Mouse (Mus musculus): Measurements from ENCODE around the gene Anks1b. TPM values are rescaled to one million over a fixed set of nuclear protein-coding genes. Genes with fewer than 3 reads are reported as not detected.

Gene Anks1b
- total RNA-seq, 2 experiments from 2014 or later, result 462 to 539 TPM

DNA sequence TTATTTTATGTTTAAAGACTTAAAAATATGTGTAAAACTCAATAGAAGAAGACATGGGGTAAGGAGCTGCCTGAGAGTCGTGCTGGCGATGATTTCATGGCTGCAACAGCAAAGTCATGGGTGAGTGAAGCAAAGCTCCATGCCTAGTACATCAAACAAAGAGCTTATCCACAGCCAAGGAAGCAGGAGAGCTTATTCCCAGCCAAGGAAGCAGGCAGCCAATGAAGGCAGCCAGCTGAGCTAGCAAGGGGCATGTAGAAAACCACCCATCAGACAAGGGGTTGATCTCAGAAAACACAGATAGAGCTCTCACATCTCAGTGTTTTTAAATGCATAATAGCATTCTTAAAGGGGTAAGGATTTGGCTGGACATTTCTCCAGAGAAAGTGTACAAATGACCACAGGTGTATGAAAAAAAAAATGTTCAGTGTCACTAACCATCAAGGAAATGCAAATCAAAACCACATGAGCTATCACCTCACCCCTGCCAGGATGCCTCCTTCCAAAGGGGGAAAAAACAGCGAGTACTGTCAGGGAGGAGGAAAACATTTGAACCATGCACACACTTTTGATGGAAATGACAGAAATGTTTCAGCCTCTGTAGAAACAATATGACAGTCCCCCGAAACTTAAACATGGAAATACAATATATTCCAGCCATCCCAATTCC is 911.8 kb downstream of the Anks1b start:
- DNase-seq (ENCODE audit: low spot score in 2 of 2), result no peak

DNA sequence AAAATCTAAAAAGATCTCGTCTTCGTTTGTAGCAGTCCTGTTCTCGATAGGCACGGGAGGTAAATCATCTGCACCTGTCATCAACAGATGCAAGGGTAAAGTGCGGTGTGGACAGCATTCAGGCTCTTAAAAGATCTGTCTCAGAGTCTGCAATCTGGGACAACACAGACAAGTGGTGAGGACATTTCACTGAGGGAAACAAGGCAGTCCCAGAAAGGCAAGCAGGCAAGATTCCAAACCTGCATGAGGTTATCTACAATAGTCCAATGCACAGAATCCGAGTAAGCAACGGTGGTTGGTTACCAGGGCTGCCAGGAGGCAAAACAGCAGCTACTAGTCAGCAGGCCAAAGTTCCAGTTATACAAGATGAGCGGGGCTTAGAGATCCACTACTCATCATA is 912.4 kb downstream of the Anks1b start:
- no peak for DNase-seq (ENCODE audit: low spot score in 2 of 2)

DNA sequence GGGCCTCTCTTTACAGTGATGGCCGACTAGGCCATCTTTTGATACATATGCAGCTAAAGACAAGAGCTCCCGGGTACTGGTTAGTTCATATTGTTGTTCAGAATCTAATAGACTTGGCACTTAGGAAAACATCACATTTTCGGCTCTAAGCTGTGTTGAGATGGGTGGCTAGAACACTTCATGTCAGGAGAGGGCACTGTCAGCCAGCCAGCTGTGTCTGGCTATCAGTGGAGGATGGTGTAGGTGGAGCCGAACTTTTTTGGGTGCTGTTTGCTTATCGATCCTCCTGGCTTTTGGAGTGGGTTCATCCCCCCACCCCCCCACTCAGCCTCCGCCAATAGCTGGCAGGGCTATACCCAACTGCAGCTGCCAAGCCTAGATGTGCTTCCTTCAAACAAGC is 929.8 kb downstream of the Anks1b start:
- no peak for DNase-seq (ENCODE audit: low spot score in 2 of 2)

DNA sequence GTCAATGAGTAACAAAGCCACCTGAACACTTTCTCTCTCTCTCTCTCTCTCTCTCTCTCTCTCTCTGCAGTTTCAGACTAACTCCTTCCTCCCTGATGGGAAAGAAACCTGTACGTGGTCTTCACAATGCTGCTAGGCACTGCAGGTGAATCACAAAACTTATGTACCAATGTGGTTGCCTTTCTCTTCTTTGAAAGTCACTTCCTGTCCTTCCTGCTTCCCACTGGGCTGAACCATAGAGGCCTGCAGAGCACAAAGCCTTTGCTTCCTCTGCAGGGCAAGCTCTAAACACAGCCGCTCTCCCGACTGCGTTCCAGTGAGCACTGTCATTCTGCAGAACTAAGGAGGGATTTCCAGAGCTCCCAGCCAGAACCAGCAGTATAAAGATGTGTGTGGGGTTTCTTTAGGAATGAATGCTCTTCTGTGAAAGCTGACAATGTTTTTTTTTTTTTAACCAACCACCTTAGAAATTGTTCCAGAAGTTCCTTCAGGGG is 931.3 kb downstream of the Anks1b start:
- no peak for DNase-seq (ENCODE audit: low spot score in 2 of 2)

DNA sequence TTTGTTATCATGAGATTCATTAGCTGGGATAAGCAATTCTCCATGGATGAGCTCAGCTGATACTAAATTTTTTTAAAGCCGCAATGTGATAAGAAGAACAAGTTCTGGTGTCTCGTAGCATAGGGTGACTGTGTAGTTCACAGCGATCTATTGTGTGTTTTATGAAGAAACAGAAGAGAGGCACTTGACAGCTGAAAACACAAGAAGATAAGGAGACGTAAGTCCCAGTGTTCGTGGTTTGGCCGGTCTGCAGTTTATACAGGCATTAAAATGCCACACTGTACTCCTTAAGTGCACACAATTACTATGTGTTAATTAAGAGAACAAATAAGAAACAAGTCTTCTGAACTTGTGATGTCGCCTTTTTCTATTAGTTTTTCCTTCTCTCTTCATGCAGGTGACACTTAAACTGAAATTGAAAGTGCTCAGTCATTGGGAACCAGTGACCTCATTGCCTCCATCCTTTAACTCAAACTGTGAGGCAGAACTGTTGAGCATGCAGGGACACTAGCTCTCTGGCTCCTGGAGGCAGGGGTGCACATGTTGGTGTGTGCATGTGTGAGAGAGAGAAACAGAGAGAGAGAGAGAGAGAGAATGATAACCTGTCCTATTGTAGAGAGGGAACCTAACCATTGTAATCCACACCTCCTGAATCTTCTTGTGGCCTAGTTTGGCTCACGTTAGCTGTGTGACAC is 935.5 kb downstream of the Anks1b start:
- DNase-seq (ENCODE audit: low spot score in 2 of 2), result no peak

DNA sequence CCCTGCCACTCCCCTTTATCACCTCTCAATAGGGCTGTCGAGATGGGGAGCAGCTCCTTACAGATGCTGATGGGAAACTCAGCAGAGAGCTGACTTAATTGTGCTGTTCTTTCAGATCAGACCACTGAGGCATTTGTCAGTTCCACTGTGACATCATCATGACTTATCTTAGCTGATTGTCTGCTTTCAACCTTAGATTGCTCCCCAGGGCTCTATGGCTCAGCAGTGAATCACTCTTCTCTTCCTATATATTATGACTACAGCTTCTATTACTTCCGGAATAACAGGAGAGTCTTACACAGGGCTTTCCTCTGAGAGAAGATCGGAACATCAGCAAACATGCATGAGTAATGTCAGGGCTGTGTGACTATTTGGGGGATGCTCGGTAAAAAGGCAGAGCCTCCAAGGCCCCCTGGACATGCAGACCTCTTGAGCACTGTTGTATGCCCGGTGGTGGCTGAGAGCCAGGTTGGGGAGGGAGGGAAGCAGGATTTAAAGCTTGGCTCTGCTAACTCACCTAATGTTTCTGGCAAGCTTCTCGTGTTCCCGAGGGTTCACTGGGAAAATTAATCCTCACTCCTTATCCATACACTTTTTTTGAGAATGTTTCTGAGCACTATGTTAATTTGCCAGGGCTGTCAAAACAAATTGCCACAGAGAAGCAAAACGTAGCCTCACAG is 936.7 kb downstream of the Anks1b start:
- no peak for DNase-seq (ENCODE audit: low spot score in 2 of 2)

DNA sequence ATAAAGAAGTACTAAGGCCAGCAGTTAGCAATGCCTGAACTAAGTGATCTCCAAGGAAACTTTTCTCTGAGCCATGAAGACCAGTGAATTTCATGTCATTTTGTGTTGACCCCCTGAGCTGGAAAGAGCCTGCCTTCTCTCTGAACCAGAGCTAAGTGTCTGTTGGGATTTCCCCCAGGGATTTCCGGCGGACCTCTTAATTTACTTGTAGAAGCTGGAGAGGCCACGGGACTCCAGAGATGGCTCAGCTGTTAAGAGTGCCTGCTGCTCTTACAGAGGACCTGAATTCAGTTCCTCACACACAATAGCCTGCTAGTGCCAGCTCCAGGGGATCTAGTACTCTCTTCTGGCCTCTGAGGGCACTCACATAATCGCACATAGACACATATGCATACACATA is 938.1 kb downstream of the Anks1b start:
- no peak for DNase-seq (ENCODE audit: low spot score in 2 of 2)

DNA sequence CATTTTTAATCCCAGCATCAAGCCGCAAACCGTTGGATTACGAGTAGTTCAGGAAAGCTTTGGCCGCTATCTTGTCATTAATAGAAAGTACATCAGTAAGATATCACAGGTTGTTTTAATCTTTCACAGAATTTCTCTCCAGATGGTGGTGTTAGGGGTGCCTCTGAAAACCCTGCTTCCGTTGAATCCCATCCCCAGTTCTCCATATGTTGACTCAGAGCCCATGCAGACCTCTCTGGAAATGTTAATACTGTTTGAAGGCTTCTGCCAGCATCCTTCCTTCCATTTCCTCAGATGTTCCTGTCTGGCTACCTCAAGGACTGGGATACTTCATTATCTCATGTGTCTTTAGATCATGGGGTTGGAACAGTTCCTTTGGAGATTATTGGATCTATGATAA is 940.0 kb downstream of the Anks1b start:
- no peak for DNase-seq (ENCODE audit: low spot score in 2 of 2)

DNA sequence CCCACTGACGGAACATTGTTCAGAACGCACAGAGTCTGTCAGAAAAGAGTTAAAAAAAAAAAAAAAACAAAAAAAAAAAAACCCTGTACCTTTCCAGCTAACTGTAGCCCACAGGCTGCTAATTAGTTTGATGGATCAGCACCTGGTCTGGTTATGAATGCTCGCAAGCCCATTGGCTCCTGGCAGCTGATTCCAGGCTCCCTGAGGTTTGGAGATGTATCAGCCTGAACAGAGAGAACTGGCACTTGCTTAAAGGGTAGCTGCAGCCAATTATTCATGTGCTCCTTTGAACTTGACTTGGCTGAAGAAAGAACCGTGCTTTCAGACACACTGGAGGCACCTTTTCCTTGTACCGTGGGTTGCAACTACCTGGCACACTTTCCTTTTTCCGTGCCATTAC is 941.1 kb downstream of the Anks1b start:
- DNase-seq (ENCODE audit: low spot score in 2 of 2), result no peak

DNA sequence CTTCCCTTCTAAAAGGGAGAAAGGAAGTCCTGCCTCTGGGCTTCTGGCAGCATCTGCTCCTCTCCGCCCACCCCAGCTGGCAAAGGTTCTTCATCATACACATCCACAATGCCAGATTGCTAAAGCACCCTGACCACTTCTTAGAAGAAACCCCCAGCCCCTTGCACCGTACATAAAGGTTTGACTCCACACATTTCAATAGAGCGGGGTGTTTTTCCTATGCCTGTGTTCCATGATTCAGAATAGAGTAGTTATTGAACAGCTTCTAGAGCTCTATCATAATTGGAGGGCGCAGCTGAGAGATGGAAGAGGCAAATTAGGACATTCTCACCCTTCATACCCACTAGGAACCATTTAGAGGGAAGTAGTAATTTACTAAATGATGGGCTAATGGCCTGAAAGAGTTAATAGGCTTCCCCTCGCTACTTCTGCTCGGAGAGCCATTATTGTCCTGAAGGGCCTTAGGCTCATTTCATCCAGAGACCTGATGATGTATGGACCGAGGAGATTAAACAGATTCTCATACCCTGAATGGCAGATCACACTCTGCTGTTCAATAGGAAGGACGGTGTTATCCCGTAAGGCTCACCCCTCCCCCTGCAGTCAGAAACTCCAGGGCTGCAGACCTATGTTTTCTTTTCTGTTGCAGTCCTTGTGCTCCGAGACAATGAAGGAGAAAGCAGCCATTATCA is 945.1 kb downstream of the Anks1b start:
- DNase-seq (ENCODE audit: low spot score in 2 of 2), result no peak

DNA sequence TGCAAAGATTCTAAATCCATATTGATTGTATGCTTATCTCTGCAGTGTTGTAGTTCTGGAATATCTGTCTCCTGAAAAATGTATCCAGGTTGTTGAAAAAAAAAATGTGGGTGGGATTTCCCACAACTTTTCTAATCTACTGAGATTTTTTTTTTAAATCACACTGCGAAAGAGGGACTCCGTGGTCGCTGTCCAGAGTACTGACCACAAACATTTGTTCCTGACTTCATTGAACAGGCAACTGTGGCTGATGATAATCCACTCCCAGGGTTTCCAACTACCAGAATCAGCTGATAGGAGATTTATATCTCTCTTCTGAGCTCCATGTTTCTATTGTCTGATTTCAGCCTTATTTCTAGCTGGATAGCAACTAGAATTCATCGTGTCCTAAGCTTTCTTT is 950.1 kb downstream of the Anks1b start:
- DNase-seq (ENCODE audit: low spot score in 2 of 2), result no peak

DNA sequence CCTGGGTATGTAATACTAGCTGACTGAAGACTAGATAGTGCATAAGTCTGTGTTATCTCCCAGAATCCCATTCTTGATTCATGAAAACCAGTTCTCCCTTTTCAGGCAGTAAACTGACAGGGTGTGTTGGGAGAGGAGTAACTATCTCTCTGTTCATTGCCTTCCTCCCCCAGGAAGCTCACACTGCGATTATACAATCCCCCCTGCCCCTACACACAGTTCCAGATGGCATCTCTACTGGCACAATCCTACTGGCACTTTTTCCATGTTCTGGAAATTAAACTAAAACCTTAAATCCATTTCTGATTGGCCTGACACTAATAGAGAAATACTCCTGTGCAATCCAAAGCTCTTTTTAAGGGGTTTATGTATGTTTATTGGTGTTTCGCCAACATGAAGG is 951.4 kb downstream of the Anks1b start:
- peak in 1 of 2 experiments; percentile 70 for DNase-seq (ENCODE audit: low spot score in 2 of 2)

DNA sequence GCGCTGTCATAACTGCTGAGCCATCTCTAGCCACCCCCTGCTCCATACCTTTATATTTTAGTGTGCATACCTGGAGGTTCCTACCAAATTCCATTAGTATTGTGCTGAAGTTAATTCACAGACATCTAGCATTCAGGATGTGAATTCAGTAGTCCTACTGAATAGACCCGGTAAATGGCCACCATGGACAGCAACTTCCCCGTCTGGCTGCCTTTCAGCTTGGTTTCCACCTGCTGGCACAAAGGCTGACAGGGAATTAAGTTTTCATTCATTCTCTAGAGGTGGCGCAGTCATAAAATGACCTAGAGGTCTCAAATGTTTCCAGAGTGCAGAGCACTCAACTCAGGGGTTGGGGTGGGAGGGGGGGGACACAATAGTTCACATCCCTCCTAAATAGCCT is 953.6 kb downstream of the Anks1b start:
- no peak for DNase-seq (ENCODE audit: low spot score in 2 of 2)

DNA sequence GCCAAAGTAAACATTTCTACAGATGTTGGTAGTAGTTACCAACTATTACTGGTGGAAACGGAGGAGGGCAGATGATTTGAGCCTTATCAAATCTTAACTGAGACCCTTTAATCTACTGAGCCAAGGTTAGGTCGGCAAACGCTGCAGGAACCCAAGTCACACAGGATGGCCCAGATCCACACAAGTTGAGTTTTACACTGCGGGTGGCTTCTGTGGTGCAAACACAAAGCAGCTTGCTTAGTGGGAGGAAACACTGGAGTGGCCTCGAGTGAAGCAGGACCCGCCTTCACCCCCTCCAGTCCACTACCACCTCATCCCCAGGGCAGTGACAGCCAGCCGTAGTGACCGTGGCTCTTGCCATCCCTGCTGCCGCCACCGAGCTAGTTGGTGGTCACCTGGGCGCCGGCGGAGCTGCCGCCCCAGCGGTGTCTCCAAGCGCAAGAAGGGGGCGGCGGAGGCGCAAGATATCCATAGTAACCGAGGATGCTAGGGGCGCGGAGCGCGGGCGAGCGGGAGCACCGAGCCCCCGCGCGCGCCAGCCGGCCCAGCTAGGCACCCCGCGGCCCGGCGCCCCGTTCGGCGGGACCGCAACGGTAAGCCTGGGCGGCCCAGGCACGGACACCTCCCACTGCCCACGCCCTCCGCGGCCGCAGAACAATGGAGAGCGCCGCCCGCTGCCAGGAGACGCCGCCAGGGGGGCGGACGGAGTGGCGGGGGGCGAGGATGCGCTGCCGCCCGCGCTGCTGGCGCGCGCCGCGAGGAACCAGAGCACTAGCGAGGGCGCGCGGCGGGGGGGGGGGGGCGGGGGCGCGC is 955.5 kb downstream of the Anks1b start:
- DNase-seq (ENCODE audit: low spot score in 2 of 2), result peak; percentile 37 to 60

DNA sequence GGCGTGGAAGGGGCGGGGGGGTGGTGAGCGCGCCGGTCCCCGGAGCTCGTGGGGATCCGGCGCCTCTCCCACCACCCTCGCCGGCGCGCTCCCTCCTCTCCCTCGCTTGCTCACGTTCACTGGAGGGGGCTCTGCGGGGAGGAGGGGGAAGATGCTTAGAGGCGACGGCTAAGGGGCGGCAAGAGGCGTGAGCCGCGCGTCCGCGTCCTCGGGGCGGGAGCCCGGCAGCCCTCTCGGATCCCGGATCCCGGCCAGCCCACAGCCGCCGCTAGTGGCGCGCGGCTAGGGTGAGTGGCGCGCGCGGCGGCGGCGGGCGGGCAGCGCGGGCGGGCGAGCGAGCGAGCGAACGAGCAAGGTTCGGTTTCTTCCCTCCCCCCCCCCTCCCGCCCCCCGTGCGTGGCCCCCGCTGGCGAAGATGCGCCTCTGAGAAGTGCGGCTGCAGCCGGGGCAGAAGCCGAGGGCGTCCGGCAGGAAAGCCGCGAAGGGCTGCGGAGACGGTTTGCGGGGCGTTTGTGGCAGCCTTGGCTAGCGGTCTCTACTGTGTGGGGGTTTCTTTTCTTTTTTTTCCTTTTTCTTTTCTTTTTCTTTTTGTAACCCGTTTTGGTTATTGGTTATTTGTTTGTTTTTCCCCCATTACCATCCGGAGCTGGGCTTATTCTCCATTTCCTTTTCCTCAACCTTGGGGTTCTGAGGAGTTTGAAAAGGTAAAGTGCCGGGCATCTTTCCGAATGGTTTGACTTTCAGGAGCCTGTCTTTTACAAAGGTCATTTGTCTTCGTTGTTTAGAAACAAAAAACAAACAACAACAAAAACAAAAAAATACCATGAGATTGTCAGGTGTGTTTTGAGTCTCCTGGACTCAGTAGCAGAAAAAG is 956.3 kb downstream of the Anks1b start:
- peak; percentile 45 to 61 for DNase-seq (ENCODE audit: low spot score in 2 of 2)

DNA sequence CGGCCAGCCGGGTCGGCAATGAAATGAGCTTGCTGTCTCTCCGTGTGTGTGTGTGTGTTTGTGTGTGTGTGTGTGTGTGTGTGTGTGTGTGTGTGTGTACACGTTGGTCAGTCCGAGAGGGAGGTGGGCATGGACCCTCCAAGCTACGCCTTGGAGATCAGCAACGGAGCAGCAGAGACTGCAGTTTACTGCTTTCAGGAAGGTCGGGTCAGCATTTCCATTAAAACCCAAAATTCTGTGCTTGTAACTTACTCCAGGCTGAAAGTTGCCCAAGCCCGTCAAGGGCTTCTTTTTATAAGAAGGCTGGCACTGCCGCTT is 956.9 kb downstream of the Anks1b start:
- DNase-seq (ENCODE audit: low spot score in 2 of 2), result no peak

DNA sequence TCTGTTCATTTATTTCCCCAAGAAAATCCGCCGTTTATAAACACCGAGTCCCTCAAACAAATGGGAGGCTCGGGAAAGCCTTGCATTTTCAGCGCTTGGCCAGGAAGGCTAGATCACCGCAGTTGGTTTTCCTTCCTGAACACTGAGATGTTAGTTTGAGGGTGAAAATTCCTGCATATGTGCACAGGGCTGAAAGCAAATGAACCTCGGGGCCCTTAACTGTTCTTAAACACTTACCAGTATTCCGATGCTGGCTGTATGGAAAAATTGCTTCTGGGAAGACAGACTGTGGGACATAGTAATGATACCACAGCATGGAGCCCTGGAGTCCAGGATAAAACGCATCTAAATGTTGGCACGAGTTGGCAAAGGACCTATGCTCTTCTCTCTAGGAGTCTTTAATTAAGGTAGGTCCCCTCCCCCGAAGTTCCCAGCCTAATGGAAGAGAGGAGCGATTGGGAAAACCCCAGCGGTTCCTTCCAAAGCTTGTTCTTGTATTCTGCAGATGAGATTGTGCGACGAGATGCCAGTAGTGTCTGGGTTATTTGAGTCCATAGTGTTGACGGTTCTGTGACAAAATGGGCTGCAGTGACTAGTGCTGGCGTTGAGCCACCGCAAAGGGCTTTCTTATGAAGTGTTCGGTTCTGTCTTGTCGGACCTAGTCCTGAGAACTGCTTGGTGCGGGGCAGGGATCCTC is 957.4 kb downstream of the Anks1b start:
- DNase-seq (ENCODE audit: low spot score in 2 of 2), result peak; percentile 31 to 42

DNA sequence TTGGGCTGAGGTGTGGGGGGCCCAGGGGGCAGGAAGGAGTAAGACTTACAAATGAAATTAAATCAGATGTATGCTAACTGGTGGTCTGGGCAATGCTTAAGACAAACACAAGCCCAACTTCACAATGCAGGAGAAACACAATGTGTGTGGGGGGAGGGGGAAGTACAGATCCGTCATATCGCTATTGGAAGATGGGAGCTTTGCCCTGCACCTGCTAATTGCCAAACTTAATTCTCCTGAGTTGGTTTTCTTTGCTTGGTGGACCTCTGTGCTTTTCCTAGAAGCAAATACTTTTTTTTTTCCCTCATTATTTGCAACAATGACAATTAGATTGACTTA is 957.9 kb downstream of the Anks1b start:
- DNase-seq (ENCODE audit: low spot score in 2 of 2), result no peak

DNA sequence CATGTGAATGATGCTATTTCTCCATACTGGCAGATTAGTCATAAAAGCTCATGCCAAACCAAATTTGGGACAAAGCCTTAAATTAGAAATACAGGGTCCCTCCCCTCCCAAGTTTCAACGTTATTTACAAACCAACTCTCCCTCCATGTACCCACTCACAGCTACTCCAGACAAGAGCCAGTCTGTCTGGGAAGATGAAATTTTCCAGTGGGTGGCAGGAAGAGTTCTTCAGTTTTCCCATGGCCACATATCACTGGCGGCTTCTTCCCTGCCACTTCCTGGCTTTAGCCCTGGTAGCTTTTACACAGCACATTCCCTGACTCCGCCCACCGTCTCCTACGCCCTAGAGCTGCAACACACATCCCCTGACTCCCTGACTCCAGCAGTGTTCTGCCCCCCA is 961.0 kb downstream of the Anks1b start:
- no peak for DNase-seq (ENCODE audit: low spot score in 2 of 2)

DNA sequence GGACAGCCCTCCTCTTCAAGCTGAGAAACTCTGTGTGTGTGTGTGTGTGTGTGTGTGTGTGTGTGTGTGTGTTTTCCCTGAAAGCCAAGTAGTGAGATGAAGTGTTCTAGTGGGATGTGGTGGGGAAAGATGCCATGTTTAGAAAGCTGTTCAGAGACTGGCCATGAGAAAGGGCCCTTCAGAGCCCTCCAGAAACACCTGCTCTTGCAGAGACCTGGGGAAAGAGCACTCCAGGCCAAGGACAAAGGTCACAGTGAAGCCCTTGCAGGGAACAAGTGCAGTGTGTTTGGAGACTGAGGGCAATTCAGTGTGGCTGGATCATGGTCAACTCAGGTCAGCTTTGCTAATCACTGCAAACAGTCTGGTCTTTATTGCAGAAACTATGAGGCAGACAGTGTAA is 961.9 kb downstream of the Anks1b start:
- DNase-seq (ENCODE audit: low spot score in 2 of 2), result peak in 1 of 2 experiments; percentile 42
